Mouse (Mus musculus): Measurements from ENCODE around the gene Trim37. TPM values are rescaled to one million over a fixed set of nuclear protein-coding genes. Genes with fewer than 3 reads are reported as not detected.

Gene Trim37
- total RNA-seq, 2 experiments from 2014 or later, result 14.5 to 26.4 TPM

DNA sequence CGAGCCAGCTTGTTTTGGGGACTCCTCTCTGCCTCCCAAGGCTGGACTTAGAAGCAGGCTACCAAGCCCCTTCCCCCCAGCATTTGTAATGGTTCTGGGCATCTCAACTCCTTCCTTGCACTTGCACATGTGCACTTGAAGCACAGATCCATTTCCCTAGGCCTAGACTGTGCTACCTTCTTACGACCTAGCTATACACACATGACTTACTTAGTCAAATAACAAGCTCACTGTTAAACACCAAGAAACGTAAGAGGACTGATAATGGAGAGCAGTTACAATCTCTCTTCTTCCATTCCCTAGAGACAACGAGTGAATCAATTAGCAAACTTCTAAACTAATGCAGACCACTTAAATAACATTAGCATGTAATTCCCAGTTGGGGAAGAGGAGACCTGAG is 139.4 kb downstream of the Trim37 start:
- no peak for ATAC-seq (ENCODE audit: poor library complexity, severe bottlenecking)

DNA sequence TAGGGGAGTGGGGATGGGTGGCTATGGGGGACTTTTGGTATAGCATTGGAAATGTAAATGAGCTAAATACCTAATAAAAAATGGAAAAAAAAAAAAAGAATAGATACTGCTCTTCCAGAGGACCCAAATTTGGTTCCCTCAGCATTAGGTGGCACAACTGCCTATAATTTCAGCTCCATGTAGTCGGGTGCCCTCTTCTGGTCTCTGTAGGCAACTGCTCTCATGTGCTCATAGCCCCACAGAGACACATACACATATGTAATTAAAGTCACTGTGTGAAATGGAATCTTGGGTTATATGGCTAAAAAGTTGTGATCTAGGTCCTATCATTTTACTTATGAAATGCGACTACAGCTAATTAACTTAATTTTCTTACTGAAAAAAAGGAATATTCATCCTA is 141.9 kb downstream of the Trim37 start:
- ATAC-seq (ENCODE audit: poor library complexity, severe bottlenecking), result no peak

Other genes with a start within 250 kb of the Trim37 start
- 6.7 and 7.5 TPM in 2 replicates for gene Ypel2, start 133.4 kb upstream of the Trim37 start, total RNA-seq (2015)
- 5.6 and 6.9 TPM in 2 replicates for gene Ypel2, start 133.4 kb upstream of the Trim37 start, total RNA-seq (2017)
- gene Gdpd1, start 53.0 kb upstream of the Trim37 start, total RNA-seq (2015), result 0.18 and 0.22 TPM in 2 replicates
- gene Gdpd1, start 53.0 kb upstream of the Trim37 start, total RNA-seq (2017), result 0.08 and 0.44 TPM in 2 replicates
- 12.4 and 16.5 TPM in 2 replicates for gene Smg8, start 40.3 kb upstream of the Trim37 start, total RNA-seq (2015)
- 17.1 and 19.0 TPM in 2 replicates for gene Smg8, start 40.3 kb upstream of the Trim37 start, total RNA-seq (2017)
- 60.5 and 66.1 TPM in 2 replicates for gene Prr11, start 18.4 kb upstream of the Trim37 start, total RNA-seq (2015)
- 19.6 and 24.0 TPM in 2 replicates for gene Prr11, start 18.4 kb upstream of the Trim37 start, total RNA-seq (2017)
- gene Ska2, start 17.8 kb upstream of the Trim37 start, total RNA-seq (2015), result 34.7 and 36.2 TPM in 2 replicates
- 31.2 and 34.1 TPM in 2 replicates for gene Ska2, start 17.8 kb upstream of the Trim37 start, total RNA-seq (2017)
- gene Ppm1e, start 231.9 kb downstream of the Trim37 start, total RNA-seq (2015), result 0.76 and 0.91 TPM in 2 replicates
- 0.57 and 0.81 TPM in 2 replicates for gene Ppm1e, start 231.9 kb downstream of the Trim37 start, total RNA-seq (2017)

All from megakaryocyte, adult 5-6 weeks (primary cell).